Mouse (Mus musculus) cerebellum, postnatal 36 days (tissue): ENCODE measurements at regions not wholly inside any gene's neighbourhood (a gene's known extent, or its start where the extent isn't known, plus 50 kb on each side); places are given as distances from the start of the nearest gene placed in this dataset.

Experiments
- DNase-seq, 2 experiments: peaks; one replicate each; pipeline ENCODE4 v3.0.0; 2021 to 2022; ENCODE audit warnings: mixed read lengths in 2 of 2

DNA sequence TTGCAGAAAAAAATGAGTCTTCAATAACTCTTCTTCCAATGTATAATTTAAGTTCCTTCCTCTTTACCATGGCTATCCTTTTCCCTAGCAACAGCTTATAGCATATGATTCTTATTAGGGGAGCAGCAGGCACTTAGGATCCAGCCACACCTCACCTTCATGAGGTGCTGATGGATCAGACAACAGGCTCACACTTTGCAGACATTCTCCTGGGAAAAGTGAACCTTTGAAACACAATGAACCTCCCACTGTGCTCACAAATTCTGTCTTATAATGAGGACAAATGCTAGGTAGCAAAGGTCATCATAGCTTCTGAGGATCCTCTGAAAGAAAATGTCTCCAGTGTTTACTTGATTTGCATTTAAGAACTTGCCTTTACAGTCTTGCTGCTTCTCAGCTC, 191.6 kb upstream of the Xrcc4 start:
- DNase-seq = no peak

- DNase-seq = no peak
These were observed 190.5 kb upstream of the Xrcc4 start for GRCm38 (mm10) chr13:90279786-90280382.

DNA sequence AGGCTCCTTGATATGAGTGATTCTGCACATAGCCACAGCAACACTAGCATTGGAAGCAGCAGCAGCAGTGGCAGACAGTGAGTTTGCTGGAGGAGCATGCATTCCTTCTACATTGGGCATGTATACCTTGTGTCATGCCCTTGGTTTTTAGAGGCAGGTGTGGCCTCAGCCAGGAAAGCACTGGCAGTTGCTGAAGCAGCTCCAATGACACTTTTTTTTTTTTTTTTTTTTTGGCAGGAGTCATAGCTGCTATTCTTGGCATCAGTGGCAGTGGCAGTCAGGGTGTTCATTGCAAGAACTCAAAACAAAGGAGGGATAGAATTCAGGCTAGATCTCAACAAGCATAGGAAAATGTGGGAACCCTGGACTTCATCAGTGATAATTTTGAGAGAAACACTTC, 189.9 kb upstream of the Xrcc4 start:
- no peak for DNase-seq

DNA sequence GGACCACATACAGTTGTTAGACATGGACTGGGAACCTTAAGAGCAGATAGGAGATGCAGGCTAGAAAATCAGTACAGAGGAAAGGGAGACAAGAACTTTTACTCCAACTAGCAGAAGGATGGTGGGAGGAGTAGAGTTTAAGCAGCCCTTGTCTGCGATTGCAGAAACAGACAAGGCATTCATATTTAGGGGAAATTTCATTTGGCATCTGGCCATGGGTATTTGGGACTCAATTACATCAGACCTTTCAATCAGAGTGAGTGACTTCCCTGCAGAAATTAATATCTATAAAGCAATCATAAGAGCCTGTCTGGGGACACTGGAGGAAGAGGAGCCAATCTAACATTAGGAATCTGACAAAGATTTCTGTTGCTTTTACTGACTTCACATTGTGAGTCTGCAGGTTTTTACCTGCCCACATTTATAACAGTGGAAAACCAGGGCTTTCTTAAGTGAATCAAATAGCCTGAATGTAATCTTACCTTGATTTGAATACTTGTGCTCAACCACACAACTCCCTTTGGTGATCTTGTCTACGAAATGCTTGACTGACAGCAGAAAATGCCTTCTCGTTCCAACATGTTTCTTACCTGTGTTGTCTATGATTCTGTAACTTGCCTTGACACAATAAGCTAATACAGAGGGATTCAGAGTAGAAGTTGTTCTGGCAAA, 169.8 kb upstream of the Xrcc4 start:
- DNase-seq = no peak

DNA sequence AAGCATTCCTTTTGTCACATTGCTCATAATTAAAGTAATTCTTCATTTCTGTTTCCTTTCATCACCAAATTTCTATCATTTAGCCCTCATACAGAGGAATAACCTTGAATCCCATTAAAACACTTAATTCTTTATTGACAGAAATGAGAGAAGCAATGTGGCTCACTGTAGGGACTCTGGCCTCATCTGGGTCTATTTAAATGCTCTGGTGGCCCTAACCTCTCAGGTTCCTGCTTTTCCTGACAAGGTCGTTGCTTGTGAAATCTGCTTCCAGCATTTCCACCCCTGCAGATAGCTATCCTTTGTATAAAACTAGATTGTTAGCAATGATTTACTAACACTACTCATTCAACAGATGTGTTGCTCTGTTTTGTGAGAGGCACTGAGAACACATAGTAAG, 163.6 kb upstream of the Xrcc4 start:
- no peak for DNase-seq

DNA sequence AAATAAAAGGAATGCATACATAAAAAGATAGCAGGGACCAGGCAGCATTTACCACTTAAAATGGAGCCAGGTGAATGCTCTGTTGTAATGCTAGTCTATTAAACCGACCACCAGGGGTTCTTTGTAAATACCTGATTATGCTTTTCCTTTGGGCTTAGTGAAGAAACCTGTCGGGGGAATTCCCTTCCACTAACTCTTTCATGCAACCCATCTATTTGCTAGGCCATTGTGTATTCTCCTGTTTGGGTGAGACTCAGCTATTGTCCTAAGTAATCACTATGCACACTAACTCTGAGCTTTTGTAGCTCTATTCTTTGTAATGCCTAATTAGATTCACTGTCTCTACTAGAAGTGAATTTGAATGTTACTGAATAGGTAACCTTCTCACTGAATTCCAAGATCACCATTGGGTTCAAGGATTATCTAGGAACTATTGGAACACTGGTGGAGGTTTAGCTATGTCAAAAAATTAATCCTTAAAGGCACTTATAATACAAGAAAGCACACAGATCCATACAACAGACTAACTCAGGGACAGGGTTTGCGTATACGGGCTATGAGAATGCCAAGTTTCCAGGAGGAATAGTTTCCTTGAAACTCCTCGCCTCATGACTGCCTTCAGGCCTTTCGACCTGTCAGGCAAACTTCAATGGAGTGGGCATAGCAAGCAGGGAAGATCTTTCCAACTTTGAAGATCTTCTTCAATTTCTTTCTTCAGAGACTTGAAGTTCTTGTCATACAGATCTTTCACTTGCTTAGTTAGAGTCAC, 156.8 kb upstream of the Xrcc4 start:
- no peak for DNase-seq

DNA sequence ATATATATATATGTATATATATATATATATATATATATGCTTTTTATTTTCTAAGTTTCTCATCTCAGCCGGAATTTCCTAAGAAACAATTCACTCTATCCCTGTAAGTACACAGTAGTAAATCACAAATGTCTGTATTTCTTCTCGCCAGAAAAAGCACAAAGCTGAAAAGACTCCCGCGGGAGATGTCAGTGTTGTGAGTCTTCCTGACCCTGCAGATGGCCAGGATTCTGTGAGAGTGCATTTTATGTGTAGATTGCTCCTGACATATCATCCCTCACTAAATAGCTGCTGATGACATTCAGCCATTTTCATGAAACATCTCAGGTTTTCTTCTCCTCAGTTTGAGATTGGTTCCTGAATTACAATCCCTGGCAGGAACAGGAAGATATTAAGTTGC, 148.9 kb upstream of the Xrcc4 start:
- no peak for DNase-seq

- DNase-seq = no peak
These were observed 144.6 kb upstream of the Xrcc4 start for GRCm38 (mm10) chr13:90233986-90234385.

DNA sequence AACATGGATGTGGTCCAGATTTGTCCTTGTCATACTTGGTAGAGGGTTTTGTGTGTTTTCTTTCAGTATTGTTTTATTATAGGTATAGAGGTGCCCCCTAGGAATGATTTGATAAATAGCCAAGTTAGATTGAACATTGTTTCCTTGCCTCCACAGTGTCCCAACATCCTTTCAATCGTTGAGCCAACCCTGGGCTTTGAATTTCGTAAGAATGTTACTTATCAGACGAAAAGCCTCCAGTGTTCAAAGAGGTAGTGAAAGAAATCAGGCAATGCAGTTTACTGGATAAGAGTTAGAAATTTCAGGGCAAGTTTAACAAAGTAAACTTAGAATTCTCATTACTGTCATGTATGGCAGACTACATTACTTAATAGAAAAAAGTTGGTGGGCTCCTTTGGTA, 144.2 kb upstream of the Xrcc4 start:
- DNase-seq = no peak

DNA sequence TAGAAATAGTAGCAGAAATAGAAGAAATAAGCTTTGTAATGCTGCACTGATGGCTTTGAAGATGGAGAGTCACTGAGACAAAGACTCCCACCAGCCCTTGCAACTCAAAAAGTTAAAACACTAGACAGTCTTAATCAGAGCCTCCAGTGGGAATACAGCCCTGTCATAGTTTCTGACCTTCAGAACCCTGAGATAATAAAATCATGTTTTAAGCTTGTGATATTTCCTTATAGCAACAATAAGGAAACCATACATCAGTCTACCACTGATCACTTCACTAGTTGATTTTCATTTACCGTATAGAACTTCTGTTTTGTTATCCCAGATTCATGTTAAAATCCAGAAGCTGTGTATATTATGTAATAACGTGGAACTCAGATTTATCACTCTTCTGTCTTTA, 139.7 kb upstream of the Xrcc4 start:
- DNase-seq = no peak

GRCm38 (mm10) chr13:90226212-90226611, 136.8 kb upstream of the Xrcc4 start:
- no peak for DNase-seq

- no peak for DNase-seq
These were observed 123.0 kb upstream of the Xrcc4 start for GRCm38 (mm10) chr13:90212390-90212789.

GRCm38 (mm10) chr13:90207875-90208274, 118.5 kb upstream of the Xrcc4 start:
- no peak for DNase-seq
